Mouse (Mus musculus): ENCODE results near the gene Sync.

DNA sequence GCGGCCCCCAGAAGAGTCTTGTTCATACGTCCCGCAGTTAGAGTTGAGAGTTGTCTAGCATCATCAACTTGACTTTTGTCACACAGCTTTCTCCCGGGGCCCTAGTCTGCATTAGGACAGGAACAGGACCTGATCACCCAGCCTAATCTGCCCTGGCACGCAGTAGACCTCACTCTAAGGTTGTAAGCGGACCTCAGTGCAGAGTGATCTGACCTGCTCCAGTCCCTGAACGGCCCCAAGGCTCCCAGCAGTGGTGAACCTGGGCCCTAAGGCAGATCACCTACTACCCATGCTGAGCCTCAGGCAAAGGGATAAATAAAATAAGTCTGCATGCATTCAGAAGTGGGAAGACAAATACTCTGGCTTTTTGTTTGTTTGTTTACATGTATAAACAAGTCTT is 38.1 kb upstream of the Sync start:
- TF ChIP-seq CTCF (IDR thresholded peaks at IDR 0.05; ENCODE audit: control insufficient read depth, insufficient read depth, low read length) (no peak), POLR2A (IDR thresholded peaks at IDR 0.05; ENCODE audit: borderline replicate concordance, control insufficient read depth, low read depth, low read length) (no peak)
